Mouse (Mus musculus): ENCODE measurements around the gene Tnks2.
"Not testable (repeated sequence)": the region's sequence is repeated elsewhere in the genome, so short reads cannot be mapped to it uniquely, and the experiment has no call there.

Gene Tnks2

GRCm38 (mm10) chr19:36833788-36834531, at the start of gene Tnks2:
TSS of gene Tnks2 (plus strand) at chr19:36834232.
- DNase-seq (ENCODE audit: low spot score), result peak; percentile 95

- peak; percentile 45 for DNase-seq (ENCODE audit: low spot score)
Measured at GRCm38 (mm10) chr19:36789873-36790733, 43.9 kb upstream of the Tnks2 start.

- peak; percentile 50 for DNase-seq (ENCODE audit: low spot score)
Measured at GRCm38 (mm10) chr19:36792589-36792988, 41.4 kb upstream of the Tnks2 start.

DNA sequence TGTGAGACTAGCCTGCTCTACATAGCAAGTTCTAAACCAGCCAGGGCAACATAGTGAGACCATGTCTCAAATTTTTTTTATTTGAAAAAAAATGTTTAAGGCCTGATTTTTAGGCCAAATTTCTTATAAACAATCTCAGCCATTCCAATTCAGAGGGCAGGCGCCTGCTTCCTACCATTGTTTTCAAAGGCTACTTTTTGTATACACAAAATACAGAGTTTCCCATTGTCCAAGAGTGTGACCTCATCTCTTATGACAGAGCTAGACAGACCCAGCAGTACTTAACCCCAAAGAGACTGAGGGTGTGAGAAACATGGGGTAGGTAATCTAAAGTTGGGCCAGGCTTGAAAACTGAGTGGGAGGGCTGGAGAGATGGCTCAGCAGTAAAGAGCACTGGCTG, 40.6 kb upstream of the Tnks2 start:
- no peak for DNase-seq (ENCODE audit: low spot score)

GRCm38 (mm10) chr19:36794008-36794407, 40.0 kb upstream of the Tnks2 start:
- DNase-seq (ENCODE audit: low spot score), result no peak

DNA sequence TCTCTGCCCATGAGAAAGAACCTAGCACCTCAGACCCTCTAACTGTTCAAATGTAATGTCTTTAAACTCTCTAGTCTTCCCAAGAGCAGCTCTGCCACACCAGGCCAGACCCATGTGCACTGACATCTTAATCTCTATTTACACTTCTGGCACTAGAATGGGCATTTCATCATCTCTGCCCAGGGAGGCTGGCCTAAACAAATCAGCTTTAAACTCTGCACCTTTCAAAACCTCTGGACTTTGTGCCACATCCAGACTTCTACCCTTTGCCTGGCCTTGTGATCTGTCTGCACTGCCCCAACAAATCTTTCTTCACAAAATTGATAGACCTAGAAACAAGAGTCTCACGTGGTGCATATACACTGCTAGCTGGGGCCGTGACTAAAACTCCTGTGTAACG, 38.8 kb upstream of the Tnks2 start:
- DNase-seq (ENCODE audit: low spot score), result no peak

DNA sequence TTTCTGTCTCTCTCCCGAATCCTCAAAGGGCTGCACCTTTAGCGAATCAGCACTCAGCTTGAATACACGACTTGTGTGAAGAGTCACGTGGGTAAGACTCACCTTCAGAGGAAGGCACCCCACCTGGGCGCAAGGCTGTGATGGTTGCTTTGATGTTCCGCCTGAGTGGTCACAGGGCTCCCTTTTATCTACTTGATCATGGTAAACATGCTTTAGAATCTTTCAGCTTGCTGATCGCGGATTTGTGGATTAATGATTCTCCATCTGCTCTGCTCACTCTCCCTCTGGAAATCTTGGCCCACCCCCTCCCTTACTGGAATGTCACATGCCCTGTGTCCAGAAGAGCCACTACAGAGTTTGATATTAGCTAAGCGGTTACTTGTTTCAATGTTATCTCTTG, 37.1 kb upstream of the Tnks2 start:
- no peak for DNase-seq (ENCODE audit: low spot score)

DNA sequence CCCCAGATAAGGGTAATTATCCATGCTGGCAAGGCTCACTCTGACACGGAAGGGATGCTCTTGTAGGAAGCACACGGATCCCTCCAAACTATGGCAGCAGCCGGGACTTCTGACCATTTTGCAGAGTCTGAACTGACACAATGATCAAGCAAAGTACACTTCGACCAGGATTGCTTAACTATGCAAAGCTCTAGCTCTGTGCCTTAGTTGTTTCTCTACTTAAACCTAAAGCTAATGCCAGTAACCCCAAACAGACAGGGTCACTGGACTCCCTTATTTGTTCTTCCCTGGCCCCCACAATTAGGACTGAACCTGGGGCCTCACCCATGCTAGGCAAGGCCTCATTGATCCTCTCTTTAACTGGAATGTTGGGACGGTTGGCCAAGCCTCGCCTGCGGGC, 33.7 kb upstream of the Tnks2 start:
- DNase-seq (ENCODE audit: low spot score), result no peak

DNA sequence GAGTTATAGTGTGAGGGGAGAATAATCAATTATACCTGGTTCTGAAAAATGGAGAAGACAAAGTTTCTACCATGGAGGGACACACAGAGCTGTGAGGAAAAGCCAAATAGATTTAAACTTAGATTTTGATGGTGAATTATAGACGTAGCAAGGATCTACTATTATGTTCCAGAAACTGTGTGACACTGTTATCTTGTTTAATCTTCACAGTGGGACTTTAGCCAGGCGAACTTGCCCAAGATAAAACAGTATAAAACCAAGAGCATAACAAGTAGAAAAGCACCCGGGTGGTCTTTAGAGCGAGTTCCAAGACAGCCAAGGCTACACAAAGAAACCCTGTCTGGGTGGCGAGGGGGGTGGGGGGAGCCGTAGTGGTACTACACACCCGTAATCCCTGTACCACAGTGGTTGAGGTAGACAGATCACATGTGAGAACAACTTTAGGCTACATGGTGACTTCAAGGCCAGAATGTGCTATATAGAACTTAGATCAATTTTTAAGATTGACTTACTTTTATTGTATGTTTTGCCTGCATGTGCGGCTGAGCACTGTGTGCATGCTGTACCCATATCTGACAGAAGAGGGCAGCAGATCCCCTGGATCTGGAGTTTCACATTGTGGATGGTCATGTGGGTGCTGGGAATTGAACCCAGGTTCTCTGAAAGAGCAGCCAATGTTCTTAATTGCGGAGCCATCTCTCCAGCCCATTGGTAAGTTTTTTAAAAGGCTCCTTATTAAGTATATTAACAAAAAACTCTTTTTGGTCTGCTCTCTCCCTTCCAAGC, 32.0 kb upstream of the Tnks2 start:
- no peak for DNase-seq (ENCODE audit: low spot score)

- no peak for DNase-seq (ENCODE audit: low spot score)
Measured at GRCm38 (mm10) chr19:36803403-36803802, 30.6 kb upstream of the Tnks2 start.

- no peak for DNase-seq (ENCODE audit: low spot score)
Measured at GRCm38 (mm10) chr19:36806842-36807241, 27.2 kb upstream of the Tnks2 start.

DNA sequence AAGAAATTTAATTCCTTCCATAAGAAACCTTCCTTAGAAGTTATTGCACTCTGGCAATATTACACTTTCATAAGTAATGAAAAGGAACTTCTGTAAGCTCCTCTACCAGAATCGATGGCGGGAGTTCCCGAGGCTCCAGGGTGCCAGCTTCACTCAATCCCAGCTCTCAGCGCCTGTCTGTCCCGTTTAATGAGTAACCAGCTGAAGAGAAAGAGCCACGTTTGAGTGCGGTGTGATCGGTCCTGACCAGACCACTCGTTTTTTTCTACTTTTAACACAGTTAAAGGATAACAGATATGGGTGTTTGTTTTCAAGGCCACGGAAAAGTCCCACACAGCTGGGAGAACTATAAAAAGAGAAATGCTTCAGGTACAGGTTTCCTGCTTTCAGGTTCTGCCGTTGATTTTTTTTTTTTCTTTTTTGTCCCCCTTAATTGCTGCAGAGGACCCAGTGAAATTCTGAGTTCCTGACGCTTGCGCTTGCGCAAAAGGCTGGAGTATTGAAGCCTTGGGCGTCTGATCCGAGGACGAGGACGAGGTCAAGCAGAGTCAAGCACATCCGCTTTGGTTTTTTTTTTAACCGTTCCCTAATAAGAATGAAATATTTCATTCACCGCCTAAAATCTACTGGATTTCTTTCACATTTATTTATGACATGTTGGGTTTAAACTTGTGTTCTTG, 25.5 kb upstream of the Tnks2 start:
- no peak for DNase-seq (ENCODE audit: low spot score)

DNA sequence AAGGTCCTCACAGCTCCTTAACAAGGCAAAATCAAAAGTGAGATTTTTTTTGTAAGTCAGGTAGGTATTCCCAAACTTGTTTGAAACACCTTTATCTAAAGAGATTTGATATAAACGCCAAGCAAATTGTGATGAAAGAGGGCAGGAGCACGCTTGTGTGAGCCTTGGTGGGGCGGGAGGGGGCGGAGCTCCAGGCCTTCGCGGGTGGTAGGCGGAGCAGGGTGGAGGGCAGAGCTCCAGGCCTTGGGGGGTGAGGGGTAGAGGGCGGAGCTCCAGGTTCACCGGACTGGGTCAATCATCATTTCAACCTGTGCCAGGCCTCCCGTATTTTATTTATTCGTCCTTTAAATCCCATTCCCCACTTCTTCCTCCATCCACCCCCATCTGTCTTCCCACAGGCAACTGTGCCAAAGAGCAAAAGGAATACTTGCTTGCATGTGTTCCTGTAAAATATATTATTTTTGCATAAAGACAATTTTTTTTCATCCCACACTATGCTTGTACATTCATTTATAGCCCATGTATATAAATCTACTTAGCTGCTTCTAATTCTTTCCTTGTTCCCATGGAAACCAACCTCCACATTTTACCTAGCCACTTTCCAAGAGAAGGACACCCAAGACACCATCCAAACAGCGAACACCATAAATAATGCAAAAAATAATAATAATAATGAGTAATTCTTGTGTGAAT, 24.4 kb upstream of the Tnks2 start:
- DNase-seq (ENCODE audit: low spot score), result no peak

DNA sequence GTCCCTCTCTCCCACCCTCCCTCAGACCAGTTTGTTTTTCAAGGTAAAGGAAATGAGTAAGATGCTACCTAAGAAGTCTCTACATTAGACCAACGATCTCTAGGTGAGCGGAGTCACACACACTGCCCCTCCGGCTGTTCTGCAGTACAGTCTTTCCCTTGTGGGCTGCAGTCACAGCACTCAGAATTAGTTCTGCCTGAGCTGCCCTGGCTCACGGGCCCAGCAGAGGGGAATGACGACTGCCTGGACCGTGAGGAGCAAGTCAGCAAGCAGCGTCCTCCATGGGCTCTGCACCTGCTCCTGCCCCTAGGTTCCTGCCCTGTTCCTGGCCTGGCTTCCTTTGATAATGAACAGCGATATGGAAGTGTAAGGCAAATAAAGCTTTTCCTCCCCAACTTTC, 22.0 kb upstream of the Tnks2 start:
- no peak for DNase-seq (ENCODE audit: low spot score)

- no peak for DNase-seq (ENCODE audit: low spot score)
Measured at GRCm38 (mm10) chr19:36815396-36816271, 18.4 kb upstream of the Tnks2 start.

DNA sequence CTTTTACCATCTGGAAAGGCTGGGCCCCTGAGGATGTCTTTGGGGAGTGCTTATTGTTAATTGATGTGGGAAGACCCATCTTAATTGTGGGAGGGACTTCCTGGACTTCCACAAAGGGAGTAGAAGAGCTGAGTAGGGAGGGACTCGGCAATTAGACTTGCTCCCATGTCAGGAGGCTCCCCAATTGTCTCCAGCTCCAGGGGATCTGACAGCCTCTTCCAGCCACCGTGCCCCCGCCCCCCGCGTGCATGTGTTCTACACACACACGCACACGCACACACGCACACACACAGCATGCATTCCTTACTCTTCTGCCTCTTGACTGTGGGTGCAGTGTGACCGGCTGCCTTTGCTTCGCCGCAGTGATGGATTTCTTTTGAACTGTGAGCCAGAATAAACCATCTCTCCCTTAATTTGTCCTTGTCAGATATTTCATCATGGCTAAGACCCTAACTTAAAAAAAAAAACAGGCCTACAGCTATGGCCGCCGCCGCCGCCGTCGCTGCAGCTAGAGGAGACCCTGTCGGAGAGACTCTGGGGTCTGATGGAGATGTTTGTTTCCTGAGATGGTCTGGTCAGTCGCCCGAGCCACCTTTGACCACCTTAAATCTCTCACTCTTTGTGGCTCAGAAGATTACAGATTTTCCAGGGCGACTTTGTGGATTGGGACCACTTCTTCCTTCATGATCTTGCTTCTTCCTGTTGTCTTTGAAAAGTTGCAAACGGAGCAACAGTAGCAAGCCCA, 15.7 kb upstream of the Tnks2 start:
- DNase-seq (ENCODE audit: low spot score), result no peak

- DNase-seq (ENCODE audit: low spot score), result no peak
Measured at GRCm38 (mm10) chr19:36819199-36819598, 14.8 kb upstream of the Tnks2 start.

GRCm38 (mm10) chr19:36820469-36820868, 13.6 kb upstream of the Tnks2 start:
- no peak for DNase-seq (ENCODE audit: low spot score)

GRCm38 (mm10) chr19:36821301-36821700, 12.7 kb upstream of the Tnks2 start:
- DNase-seq (ENCODE audit: low spot score), result not testable (repeated sequence)

DNA sequence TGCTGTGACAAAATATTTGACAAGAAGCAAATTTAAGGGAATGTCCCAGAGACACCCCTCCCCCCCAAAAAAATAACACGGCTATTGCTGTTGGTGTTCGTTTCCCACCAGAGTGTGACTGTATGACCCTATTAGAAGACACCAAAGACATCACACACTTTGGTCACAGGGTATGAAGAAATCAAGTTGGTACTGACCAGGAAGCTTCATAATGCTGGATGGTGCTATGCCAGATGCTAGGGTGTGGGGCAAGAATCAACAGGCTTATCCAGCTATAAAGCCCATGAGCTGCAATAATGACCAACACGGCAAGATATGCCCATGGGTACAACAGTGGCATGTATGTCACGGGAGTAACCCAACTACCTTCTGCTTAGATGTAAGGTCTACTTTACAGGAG, 11.3 kb upstream of the Tnks2 start:
- DNase-seq (ENCODE audit: low spot score), result no peak

All from urinary bladder, postnatal 25 days (tissue).